Mouse (Mus musculus) small intestine, adult 2 months (tissue): ENCODE results near the gene Mre11a. TPM values are rescaled to one million over a fixed set of nuclear protein-coding genes. Genes with fewer than 3 reads are reported as not detected.
"Not testable (repeated sequence)": the region's sequence is repeated elsewhere in the genome, so short reads cannot be mapped to it uniquely, and the experiment has no call there.

Source experiments
- H3K27ac ChIP-seq: fragments of 200-500 bp; 2 replicates; pipeline ENCODE4 v1.5.1; 2012; ENCODE audit warnings: low read depth, low read length, control low read depth, inconsistent platforms; ENCODE audit not compliant: insufficient read depth
- H3K27me3 ChIP-seq: fragments of 200-500 bp; 2 replicates; pipeline ENCODE4 v1.6.1; 2012; ENCODE audit warnings: mild to moderate bottlenecking, moderate library complexity, low read length, inconsistent platforms; ENCODE audit not compliant: control insufficient read depth, insufficient read depth
- H3K36me3 ChIP-seq: fragments of 200-500 bp; 2 replicates; pipeline ENCODE4 v1.6.1; 2012; ENCODE audit warnings: mild to moderate bottlenecking, low read length, control low read depth, inconsistent platforms; ENCODE audit not compliant: control insufficient read depth, insufficient read depth
- H3K4me1 ChIP-seq: fragments of 200-500 bp; 2 replicates; pipeline ENCODE4 v1.6.1; 2012; ENCODE audit warnings: low read length, inconsistent platforms, mixed read lengths; ENCODE audit not compliant: control insufficient read depth, insufficient read depth, insufficient read length
- H3K4me3 ChIP-seq: fragments of 200-500 bp; 2 replicates; pipeline ENCODE4 v1.5.1; 2012; ENCODE audit warnings: low read depth, mild to moderate bottlenecking, control low read depth, inconsistent platforms, low read length, moderate library complexity
- CTCF ChIP-seq: fragments of 200-500 bp; IDR thresholded peaks from 2 replicates; pipeline ENCODE4 v1.5.1; 2012; ENCODE audit warnings: low read depth, mild to moderate bottlenecking, control low read depth, inconsistent platforms, low read length, moderate library complexity, mixed read lengths; ENCODE audit not compliant: insufficient replicate concordance, insufficient read length; ENCODE audit errors: extremely low read depth
- POLR2A ChIP-seq: fragments of 200-500 bp; IDR thresholded peaks from 2 replicates; pipeline ENCODE4 v1.6.1; 2012; ENCODE audit warnings: low read depth, mild to moderate bottlenecking, control low read depth, inconsistent platforms, low read length, moderate library complexity
- WGBS: fragments of 180-500 bp; shearing (Covaris S2); methylation state at CpG from one replicate; pipeline ENCODE4 v1.1.7; 2018; 5-methylcytosine and 5-hydroxymethylcytosine counted together
- polyA plus RNA-seq: library from polyadenylated mRNA; depleted of rRNA; stranded (reverse); fragments of >200 nt; gene quantifications from 2 replicates; pipeline ENCODE4 v1.2.3, GENCODE M21; 2012

The Mre11a gene
- polyA plus RNA-seq, 1 experiment = 1.3 TPM

- TF ChIP-seq CTCF (no peak), POLR2A (no peak)
- WGBS = 87% methylated on average over 10 of the region's 10 CpGs
- no peak overlapping the region for H3K4me3 ChIP-seq
Measured at GRCm38 (mm10) chr9:14870802-14871201, 86.3 kb downstream of the Mre11a start.

GRCm38 (mm10) chr9:14871536-14871935 is 87.1 kb downstream of the Mre11a start:
- 49% methylated on average over 3 of the region's 3 CpGs for WGBS
- Histone ChIP-seq H3K36me3 (no peaks in the 10 kb centered on the region), H3K27ac (no peak overlapping the region), H3K4me3 (no peak overlapping the region), H3K27me3 (no peaks in the 10 kb centered on the region), H3K4me1 (no peaks in the 10 kb centered on the region)
- TF ChIP-seq POLR2A (no peak), CTCF (no peak)

More at GRCm38 (mm10) chr9:14870802-14871201, 86.3 kb downstream of the Mre11a start:
- Histone ChIP-seq H3K27me3 (no peaks in the 10 kb centered on the region), H3K27ac (no peak overlapping the region), H3K36me3 (no peaks in the 10 kb centered on the region), H3K4me1 (no peaks in the 10 kb centered on the region)

- no peaks in the 10 kb centered on the region for H3K4me1 ChIP-seq
- H3K36me3 ChIP-seq = no peaks in the 10 kb centered on the region
- 61% methylated on average over 17 of the region's 17 CpGs for WGBS
- no peak overlapping the region for H3K4me3 ChIP-seq
- no peaks in the 10 kb centered on the region for H3K27me3 ChIP-seq
- H3K27ac ChIP-seq = no peak overlapping the region
- no peak for TF ChIP-seq POLR2A
- TF ChIP-seq CTCF = no peak
Measured at GRCm38 (mm10) chr9:14872181-14872930, 87.9 kb downstream of the Mre11a start.

GRCm38 (mm10) chr9:14875743-14876507 is 91.5 kb downstream of the Mre11a start:
- H3K27ac ChIP-seq = no peak overlapping the region
- H3K4me3 ChIP-seq = no peak overlapping the region
- H3K4me1 ChIP-seq = no peaks in the 10 kb centered on the region
- WGBS = 81% methylated on average over 5 of the region's 5 CpGs
- H3K36me3 ChIP-seq = no peaks in the 10 kb centered on the region
- no peak for TF ChIP-seq POLR2A
- no peak for TF ChIP-seq CTCF
- H3K27me3 ChIP-seq = no peaks in the 10 kb centered on the region

- 30% methylated on average over 8 of the region's 8 CpGs for WGBS
- not testable (repeated sequence) for H3K4me1 ChIP-seq, H3K36me3 ChIP-seq, H3K27me3 ChIP-seq, H3K4me3 ChIP-seq, H3K27ac ChIP-seq
Measured at GRCm38 (mm10) chr9:14876566-14876965, 92.1 kb downstream of the Mre11a start.

GRCm38 (mm10) chr9:14884641-14885040 is 100.2 kb downstream of the Mre11a start:
- no peaks in the 10 kb centered on the region for H3K36me3 ChIP-seq
- H3K27ac ChIP-seq = no peak overlapping the region
- H3K4me3 ChIP-seq = no peak overlapping the region
- H3K4me1 ChIP-seq = peaks cover 4% of the 10 kb centered on the region; the same call in 1 of the 2 replicates
- no peaks in the 10 kb centered on the region for H3K27me3 ChIP-seq
- TF ChIP-seq POLR2A (no peak), CTCF (no peak)
- 59% methylated on average over 4 of the region's 4 CpGs for WGBS

- TF ChIP-seq POLR2A = no peak
- TF ChIP-seq CTCF = no peak
- no peak overlapping the region for H3K27ac ChIP-seq
- H3K36me3 ChIP-seq = no peaks in the 10 kb centered on the region
- H3K4me1 ChIP-seq = peaks cover 4% of the 10 kb centered on the region; the same call in 1 of the 2 replicates
- H3K27me3 ChIP-seq = no peaks in the 10 kb centered on the region
- H3K4me3 ChIP-seq = no peak overlapping the region
Measured at GRCm38 (mm10) chr9:14885151-14885550, 100.7 kb downstream of the Mre11a start.
